Mouse (Mus musculus): ENCODE results near the gene Carmil3. TPM values are rescaled to one million over a fixed set of nuclear protein-coding genes. Genes with fewer than 3 reads are reported as not detected.

Carmil3 gene
- total RNA-seq, 4 experiments from 2014 or later: 5.7 to 14.0 (median 8.6) TPM

DNA sequence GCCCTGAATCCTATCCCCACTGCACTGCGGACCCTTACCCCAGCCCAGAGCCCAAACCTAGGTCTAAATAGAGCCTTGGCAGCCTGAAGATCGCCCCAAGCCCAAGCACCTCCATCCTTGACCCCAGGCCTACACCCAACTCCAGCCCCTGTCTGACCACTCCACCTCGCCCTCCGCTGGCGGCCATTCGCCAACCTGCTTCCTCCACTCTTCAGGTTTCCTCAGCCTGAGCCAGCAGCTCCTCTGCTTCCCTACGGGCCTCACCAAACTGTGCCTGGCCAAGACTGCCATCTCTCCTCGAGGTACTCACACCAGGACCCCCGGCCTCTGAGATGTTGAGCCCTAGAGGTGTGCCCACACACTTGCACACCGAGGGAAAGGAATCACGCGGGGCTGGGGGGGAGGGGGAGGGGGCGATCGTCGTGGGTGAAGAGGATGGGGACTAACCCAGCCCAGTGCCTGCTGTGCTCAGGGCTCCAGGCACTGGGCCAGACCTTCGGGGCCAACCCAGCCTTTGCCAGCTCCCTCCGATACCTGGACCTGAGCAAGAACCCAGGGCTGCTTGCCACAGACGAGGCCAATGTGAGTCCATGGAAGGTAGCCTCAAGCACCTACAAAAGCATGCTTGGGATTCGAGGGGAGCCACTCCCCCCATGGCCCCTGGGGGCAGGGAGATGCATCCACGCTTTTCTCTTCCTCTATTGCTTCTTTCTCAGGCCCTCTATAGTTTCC, 5.2 kb downstream of the Carmil3 start:
- no peak for DNase-seq

DNA sequence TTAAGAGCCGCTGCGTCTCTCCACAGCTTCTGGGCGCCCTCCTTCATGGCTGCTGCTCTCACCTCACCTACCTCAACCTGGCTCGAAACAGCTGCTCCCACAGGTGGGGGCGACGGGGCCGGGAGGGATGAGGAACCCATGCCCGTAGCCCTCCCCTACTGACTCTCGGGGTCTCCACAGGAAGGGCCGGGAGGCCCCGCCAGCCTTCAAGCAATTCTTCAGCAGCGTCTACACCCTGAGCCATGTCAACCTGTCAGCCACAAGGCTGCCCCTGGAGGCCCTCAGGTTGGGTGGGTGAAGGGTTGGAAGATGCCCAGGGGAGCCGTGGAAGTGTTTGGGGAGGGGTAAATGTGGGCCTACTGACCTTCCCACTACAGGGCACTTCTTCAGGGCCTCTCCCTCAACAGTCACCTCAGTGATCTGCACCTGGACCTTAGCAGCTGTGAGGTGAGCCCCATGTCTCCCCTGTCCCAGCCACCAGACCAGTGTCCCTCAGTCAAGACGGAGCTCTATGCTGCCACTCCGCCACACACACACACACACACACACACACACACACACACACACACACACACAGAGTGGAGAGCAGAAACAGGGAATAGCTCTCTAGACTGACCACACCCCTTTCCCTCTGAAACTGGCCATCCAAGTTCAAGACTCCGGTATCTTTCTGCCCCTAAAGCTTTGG, 6.5 kb downstream of the Carmil3 start:
- DNase-seq: no peak

DNA sequence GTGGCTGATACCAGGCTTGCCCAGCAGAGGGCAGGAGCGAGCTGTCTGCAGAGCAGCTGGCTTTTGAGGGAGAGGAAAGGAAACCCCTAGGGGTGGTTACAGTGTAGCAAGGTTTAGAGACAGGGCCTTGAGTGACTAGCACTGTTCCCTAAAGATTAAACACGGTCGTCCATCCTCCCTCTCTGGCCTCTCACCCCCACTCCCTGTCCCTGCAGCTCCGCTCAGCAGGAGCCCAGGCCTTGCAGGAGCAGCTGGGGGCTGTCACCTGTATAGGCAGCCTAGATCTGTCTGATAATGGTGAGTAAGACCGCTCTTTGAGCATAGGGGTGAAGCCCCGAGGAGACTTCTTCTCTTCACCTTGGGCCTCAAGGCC, 7.0 kb downstream of the Carmil3 start:
- peak; percentile 63 for DNase-seq

DNA sequence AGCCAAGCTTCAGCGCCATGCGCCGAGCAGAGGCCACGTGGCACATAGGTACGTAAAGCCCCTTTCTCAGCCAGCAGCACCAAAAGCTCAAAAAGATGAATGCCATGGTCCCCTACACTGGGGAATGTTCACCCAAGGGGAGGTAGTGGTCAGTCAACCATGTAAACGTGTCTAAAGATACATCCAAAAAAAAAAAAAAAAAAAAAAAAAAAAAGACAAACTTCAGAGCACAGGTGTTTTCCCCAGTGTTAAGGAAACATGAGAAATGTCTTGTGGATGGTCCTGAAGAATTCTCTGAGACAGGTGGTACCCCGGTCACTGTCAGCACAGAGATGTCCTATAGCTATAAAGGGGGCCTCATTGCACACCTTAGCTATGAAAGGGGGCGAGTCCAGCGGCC, 15.2 kb downstream of the Carmil3 start:
- no peak for DNase-seq

DNA sequence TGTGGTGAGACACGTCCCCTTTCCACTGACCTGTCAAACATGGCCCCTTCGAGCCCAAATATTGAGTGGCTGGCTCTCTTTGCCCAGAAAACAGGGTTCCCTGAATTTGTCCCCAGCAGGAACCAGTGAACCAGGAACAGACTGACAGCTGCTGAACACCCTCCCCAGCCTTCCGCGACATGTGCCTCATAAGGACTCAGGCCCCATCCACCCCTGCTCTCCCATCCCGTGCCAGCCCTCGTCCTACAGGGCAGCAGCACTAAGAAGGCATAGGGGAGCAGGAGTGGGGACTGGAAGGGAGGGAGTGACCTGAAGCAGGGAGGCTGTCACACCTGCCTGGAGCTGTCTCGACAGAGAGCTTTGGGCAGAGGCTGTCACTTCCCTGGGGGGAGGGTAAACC, 17.4 kb downstream of the Carmil3 start:
- DNase-seq: no peak

DNA sequence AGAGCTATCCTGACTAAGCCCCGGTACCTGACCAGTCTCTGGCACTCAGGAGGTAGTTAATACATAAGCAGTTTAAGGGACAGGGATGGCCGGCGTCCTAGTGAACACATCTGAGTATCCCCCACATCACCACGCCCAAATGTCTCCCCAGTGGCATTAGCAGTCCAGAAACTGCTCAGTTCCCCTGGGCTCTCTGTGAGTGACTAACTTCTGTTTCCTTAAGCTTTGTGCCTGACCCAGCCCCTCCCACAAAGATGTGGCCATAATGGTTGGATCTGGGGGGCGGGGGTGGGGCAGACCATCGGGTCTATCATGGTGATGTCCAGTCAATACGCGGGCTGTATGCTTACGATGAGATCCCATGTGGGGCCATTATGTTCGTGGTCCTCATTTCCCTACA, 19.1 kb downstream of the Carmil3 start:
- DNase-seq: no peak

DNA sequence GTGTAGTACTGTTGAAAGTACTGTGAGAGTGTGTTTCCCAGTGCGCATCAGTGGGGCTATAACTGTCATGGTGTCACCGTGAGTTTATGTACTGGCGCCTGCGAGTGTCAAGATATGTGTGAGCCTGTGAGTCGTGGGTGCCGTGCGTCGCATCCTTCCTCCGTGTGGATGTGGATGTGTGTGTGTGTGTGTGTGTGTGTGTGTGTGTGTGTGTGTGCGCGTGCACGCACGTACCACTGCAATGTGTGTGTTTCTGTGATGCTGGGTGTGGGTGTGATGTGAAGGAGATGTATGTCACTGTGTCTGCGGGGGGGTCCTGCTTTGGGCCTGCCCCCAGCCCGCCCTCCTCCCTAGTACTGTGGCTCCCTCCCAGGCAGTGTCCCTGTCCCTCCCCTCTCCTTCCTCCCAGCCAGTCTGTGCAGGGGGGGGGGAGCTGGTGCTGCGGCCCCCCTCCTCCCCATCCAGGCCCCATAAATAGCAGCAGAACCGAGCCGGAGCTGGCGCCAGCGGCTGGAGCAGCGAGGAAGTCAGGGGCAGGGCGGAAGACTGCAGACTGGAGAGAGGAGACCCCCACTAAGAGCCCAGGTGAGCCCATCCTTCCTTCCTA, 19.8 kb downstream of the Carmil3 start, which contains the start of gene Cpne6:
TSS of gene Cpne6 (plus strand) at position 321 of the 607 bp plus-strand sequence.
- no peak for DNase-seq

DNA sequence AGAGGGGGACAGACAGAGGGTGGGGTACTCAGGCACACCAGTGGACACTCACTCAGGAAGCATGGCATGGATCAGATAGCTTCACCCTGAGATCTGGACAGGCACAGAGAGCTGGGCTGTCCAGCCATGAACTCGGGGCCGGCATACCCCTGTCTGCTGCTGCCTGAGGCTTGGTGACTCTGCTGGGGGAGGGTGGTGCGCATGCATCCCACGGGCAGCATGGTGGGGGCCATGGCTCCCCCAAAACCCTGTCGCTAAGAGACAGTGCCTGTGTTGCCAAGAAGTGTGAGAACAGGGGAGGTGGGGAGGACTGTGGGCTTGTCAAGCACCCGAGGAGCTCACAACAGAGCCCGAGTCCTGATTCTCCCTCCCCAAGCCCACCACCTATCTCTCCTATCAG, 20.6 kb downstream of the Carmil3 start:
- no peak for DNase-seq

DNA sequence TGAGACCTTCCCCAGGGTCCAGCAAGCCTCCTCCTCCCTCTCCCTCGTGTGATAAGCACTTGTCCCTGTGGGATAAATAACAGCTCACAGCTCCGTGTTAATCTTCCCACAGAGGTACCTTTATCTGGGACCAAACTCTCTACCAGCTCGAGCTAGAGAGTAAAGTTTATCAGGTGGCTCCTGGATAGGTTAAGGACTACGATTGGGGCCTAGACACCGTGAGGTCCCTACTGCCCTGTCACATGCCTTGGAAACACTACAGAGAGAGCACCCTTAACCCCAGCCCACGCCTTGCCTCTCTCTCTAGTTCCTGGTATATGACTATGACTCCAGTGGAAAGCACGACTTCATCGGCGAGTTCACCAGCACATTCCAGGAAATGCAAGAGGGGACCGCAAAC, 23.5 kb downstream of the Carmil3 start:
- DNase-seq: no peak

DNA sequence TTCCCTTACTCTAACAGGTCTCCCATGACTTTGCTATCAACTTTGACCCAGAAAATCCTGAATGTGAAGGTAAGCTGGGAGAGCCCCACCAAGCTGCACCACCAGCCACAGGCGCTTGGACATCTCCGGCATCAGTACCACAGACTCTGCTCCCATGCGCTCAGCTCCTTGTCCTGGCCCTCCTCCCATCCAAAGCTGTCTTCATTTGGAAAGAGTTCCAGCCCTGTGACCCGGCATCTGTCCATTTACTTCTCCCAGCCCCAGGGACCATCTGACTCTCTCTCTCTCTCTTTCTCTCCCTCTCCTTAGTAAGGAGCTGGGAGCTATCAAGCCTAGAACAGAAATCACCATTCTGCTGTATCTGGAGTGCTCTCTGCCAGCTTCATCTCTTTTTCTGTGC, 25.4 kb downstream of the Carmil3 start:
- DNase-seq: no peak

DNA sequence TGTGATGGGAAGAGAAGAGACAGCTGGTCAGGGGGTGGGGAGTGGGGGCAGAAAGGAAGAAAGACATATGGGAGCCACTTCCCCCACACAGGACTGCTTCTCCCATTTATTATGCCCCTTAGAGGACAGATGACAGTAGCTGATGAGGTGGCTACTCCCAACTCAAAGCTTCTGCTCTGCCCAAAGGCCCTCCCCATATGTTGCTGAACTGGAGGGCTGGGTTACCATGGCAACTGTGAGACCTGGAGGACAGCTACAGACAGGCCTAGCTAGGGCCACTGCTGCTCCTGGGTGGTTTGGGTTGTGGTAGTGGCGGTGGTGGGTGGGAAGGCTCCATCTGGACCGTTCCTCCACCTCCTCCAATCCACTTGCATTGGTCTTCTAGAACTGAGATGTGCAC, 28.4 kb downstream of the Carmil3 start:
- no peak for DNase-seq

DNA sequence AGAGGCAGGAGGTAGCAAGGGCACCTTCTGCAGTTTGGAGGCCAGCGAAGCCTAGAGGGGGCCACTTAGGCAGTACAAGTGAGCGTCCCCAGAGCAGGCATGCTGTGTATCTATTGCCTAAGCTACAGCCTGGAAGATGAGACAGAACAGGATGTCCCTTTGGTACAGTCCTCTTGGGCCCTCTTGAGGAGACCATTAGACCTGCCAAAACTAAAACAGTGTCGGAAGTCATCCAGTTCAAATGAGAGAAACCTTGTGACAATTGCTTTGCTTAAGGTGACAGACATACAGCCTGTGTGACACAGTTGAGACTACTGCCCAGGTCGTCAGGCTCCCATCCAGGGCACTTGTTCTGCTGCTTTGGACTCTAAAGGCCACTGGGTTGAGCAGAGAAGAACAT, 29.2 kb downstream of the Carmil3 start:
- no peak for DNase-seq

DNA sequence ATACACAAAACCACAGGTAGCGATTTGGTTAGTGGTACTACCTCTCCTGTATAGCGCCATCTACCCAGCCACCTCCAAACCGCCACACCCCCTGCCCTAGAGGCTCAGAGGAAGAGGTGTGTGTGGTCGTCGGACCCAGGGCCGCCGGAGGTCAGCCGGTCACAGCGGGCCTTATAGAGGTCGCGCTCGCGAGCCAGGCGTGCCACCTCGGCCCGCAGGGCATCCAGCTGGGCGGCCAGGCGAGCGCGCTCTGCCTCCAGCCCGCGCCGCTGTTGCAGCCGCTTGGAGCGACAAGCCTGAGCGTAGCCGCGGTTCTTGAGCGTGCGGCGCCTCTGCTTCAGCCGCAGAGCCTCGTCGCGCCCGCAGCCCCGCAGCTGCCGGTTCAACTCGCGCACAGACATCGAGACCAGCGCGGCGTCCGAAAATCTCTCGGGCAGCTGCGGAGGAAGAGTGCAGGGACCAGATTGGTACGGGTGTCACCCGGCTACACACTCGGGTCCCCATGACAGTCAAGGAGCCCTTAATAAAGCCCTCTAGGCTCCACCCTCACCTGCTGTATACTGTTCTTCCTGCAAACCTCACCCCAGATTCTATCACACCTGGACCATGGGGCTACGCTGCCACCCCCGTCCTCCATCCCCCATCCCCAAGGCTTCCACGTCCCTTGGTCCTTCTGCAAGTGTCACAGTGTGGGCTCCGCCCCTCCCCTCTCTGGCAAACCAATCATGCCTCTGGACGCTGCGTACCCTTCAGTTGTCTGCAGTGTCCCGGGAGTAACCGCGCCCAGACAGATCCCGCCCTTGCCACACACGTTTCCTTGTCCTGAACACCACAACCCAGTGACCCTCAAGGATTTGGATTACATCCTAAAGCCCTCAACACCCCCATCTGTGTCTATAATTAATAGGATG, 30.3 kb downstream of the Carmil3 start:
- no peak for DNase-seq

DNA sequence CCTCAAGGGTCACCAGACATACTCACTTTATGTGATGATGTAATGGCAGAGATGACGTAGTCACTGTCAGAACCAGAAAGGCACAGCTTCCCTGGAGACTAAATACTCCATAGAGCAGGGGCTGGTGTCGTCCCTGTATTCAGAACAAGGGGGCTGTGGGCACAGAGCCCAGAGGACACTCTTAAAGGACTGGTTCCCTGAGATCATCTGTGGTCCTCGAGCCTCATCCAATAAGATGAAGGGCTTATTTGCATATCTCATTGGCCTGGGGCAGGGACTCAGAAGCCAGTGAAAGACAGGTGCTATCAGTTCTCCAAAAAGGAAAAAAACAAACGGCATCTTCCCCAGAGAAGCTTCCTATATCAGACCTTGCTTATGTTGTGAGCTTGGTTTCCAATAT, 33.6 kb downstream of the Carmil3 start:
- no peak for DNase-seq

DNA sequence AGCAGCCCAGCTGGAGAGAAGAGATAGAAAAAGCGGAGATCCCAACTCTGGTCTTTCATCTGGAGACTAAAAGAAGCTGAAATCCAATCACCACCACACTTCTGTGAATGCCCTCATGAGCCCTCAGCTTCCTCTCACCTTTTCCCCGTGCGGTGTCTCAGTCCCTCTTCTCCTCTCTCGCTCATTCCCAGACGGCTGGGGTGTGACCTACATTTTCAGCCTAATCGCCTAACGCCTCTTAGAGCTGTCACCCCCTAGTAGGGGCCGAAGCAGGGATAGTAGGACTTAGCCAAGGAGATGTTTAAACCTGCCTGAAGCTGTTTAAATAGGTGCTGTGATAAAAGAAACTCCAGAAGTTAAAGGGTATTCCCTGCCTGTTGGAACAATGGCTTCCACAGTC, 34.3 kb downstream of the Carmil3 start, which contains the start of gene Nrl:
TSS of gene Nrl (minus strand) at position 197 of the 400 bp plus-strand sequence.
- no peak for DNase-seq

DNA sequence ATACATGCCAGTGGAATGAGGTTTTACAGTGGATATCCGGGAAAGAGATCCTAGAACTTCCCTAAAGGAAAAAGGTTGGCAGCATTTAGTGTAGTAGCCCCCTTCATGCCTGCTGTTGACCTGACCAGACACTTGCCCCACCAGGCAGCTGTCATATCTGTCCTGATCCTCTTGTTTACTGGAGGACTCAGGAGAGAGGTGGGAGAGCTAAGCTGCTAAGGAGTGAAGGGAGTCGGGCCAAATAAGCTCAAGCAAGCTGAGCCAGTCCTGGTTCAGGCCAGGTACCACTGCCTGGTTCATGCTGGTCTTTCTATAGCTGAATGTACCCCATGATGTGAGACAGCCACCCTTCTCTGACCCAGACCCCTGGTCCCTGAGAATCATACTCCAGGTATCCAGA, 36.2 kb downstream of the Carmil3 start:
- DNase-seq: no peak

DNA sequence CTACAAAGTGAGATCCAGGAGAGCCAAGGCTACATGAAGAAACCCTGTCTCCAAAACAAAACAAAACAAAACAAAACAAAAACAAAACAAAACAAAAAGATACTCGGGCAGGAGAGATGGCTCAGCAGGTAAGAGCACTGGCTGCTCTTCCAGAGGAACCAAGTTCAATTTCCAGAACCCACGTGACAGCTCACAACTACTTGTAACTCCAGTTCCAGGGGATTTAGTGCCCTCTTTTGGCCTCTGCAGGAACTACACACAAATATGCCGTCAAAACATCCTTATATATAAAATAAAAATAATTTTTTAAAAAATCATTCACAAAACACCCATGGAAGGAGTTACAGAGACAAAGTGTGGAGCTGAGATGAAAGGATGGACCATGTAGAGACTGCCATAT, 37.5 kb downstream of the Carmil3 start:
- no peak for DNase-seq

DNA sequence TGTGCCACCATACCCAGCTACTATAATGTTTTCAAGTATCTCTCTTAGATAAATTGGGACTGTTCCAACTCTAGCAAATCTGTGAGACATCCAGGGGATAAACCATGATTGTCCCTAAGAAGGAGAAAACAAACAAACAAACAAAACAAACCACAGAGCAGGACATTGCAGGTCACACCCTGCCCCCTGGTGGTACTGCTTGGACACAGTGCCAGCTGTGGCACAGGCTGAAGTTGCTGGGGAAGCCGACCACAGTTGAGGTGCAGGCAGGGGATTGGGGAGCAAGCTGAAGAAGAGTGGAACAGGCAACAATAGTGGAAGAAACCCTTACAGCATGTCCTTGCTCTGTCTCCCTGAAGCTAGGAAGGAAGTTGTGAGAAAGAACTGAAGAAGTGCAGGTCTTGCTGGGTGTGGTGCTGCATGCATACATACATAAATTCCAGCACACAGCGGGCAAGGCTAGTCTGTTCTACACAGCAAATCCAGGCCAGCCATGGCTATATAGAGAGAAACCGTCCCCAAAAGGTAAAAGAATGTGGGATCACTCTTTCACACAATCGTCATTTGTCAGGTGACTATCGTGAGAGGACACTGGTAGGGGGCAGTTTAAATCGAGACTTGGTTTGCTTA, 45.8 kb downstream of the Carmil3 start:
- no peak for DNase-seq

DNA sequence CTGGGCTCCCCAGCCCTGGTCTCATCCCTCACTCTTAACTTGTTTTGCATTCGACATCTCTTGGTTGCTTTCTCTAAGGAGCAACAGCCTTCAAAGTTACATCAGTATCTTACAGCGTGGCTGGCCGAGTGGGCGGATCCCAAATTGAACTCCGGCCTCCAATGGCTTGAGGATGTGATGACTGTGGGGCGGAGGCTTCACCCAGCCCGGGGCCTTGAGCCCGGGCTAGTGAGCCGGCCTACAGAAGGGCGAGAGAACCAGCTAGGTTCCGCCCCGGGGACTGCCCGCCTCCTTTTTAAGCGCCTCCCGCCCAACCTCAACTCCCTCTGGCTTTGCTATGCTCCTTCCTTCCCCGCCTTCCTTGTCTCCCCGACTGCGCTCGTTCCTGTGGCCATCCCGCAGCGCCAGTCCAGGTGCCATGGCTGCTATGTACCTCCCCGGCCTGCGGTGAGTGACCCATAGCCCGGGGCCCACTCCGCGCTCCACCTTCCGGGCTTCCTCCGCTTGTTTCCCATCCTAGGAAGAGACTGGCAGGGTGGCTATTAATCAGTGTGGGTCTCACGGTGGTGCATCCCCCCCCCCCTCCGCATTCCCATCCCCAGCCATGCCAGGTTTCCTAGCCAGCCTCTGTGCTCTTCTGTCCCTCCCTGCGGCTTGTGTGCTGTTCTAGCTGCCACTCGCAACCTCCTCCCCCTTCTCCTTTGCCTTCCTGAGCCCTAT, 49.8 kb downstream of the Carmil3 start, which contains the start of gene Pck2:
TSS of gene Pck2 (plus strand) at position 200 of the 720 bp plus-strand sequence.
- DNase-seq: peak; percentile 93

DNA sequence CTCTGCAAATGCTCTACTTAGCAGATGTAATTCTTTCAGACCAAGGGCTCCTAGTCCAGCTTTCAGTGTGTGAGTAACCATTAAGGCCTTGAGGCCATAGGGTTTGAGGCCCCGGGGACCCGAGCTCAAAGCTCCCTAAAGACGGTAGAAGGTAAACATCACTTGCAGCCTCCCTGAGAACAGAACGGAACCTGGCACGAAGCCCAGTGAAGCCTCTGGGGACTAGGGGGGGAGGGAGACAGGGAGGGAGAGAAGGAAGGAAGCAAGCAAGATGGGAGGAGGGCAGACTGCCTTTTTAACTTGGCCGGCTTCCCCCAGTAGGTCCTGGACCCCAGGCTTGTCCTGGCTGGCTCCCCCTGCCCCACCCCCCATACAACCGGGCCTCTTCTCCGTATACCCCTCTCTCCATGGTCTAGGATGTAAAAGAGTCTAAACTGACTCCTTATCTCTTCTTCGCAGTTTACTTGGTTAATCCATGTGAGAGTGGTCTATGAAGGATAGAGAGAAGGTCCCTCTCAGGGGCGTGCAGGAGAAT, 50.4 kb downstream of the Carmil3 start:
- peak; percentile 71 for DNase-seq

DNA sequence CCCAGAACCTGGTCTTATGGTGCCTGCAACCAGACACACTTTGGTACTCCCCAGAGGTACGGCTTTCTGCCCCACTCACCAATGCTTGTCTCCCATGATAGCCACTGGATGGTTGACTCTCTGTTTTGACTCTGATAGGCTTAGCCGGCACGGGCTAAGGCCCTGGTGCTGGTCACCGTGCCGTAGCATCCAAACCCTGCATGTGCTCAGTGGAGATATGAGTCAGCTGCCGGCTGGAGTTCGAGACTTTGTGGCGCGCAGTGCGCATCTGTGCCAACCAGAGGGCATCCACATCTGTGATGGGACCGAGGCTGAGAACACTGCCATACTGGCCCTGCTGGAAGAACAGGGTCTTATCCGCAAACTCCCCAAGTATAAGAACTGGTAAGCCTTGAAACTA, 51.8 kb downstream of the Carmil3 start:
- no peak for DNase-seq
